20 mouse cellular contexts compared by ENCODE assay signal in genomic region chr3:49009211-49009967, GRCm38 (mm10).
DNase-seq lines count a peak whose midpoint lies in the region; ATAC-seq lines count a peak whose summit lies in the region.
"Had no signal": no experiment of that assay in that cellular context is flagged by ENCODE, and none has a peak within 500 bp of the region (broad histone marks: within the 10 kb centered on the region; RNA-seq: fewer than 3 reads in every experiment).

No protein-coding gene starts in this region.

- no peak overlapping the region for H3K4me2 ChIP-seq in embryonic facial prominence, embryonic 14.5 days (ENCODE audit: low read depth, low read length)
- H3K4me2 ChIP-seq: embryonic facial prominence, embryonic 13.5 days; lung, embryonic 14.5 days; midbrain, embryonic 11.5 days had no signal

- DNase-seq in embryonic facial prominence, embryonic 14.5 days (ENCODE audit: low spot score) = peak; percentile 55
- DNase-seq in embryonic facial prominence, embryonic 10.5 days (ENCODE audit: low spot score) = no peak
- peak; percentile 8 to 21 for DNase-seq in heart, postnatal 10 days
- DNase-seq in heart, embryonic 10.5 days (ENCODE audit: low spot score) = no peak
- peak; percentile 81 for DNase-seq in brain, embryonic 18.5 days (ENCODE audit: low read depth, low spot score)
- DNase-seq in layer of hippocampus, adult 9-11 months = peak; percentile 73
- no peak for DNase-seq in lung, postnatal 4 days
- DNase-seq in embryo, embryonic 10 days (ENCODE audit: low spot score) = no peak
- DNase-seq: cerebellum, adult 11 months; kidney, adult 8-10 months; kidney, postnatal 4 days; liver; lung, embryonic 14.5 days; retina, postnatal 1 day had no signal

- H3K27me3 ChIP-seq in embryonic facial prominence, embryonic 14.5 days (replicated peaks; ENCODE audit: control insufficient read depth, insufficient read depth, low read length) = no peaks in the 10 kb centered on the region
- H3K27me3 ChIP-seq in embryonic facial prominence, embryonic 10.5 days (replicated peaks; ENCODE audit: low read depth, poor library complexity, severe bottlenecking) = no peaks in the 10 kb centered on the region
- no peaks in the 10 kb centered on the region for H3K27me3 ChIP-seq in heart, embryonic 10.5 days (ENCODE audit: insufficient read depth, poor library complexity, severe bottlenecking)
- H3K27me3 ChIP-seq: CH12.LX; embryonic facial prominence, embryonic 13.5 days had no signal

- no peaks in the 10 kb centered on the region for H3K9me3 ChIP-seq in embryonic facial prominence, embryonic 14.5 days (ENCODE audit: control insufficient read depth, low read length)
- H3K9me3 ChIP-seq in embryonic facial prominence, embryonic 10.5 days = no peaks in the 10 kb centered on the region
- no peaks in the 10 kb centered on the region for H3K9me3 ChIP-seq in heart, embryonic 10.5 days
- H3K9me3 ChIP-seq: embryonic facial prominence, embryonic 13.5 days; hindbrain, embryonic 10.5 days had no signal

- H3K36me3 ChIP-seq in embryonic facial prominence, embryonic 14.5 days (ENCODE audit: control insufficient read depth, insufficient read depth, low read length) = no peaks in the 10 kb centered on the region
- no peaks in the 10 kb centered on the region for H3K36me3 ChIP-seq in embryonic facial prominence, embryonic 10.5 days (replicated peaks)
- H3K36me3 ChIP-seq in heart, embryonic 10.5 days = no peaks in the 10 kb centered on the region
- H3K36me3 ChIP-seq: embryonic facial prominence, embryonic 13.5 days; hindbrain, embryonic 10.5 days had no signal

- ATAC-seq in embryonic facial prominence, embryonic 14.5 days (ENCODE audit: low read depth) = no peak
- ATAC-seq: inflammation-experienced regulatory T-cells, adult 6 months had no signal

- no peaks in the 10 kb centered on the region for H3K4me1 ChIP-seq in embryonic facial prominence, embryonic 14.5 days (ENCODE audit: control insufficient read depth, insufficient read depth, low read length)
- H3K4me1 ChIP-seq in embryonic facial prominence, embryonic 10.5 days = no peaks in the 10 kb centered on the region
- H3K4me1 ChIP-seq in heart, embryonic 10.5 days = no peaks in the 10 kb centered on the region
- H3K4me1 ChIP-seq: embryonic facial prominence, embryonic 13.5 days; hindbrain, embryonic 10.5 days had no signal

- no peak overlapping the region for H3K9ac ChIP-seq in embryonic facial prominence, embryonic 14.5 days (ENCODE audit: low read depth, low read length)
- H3K9ac ChIP-seq: embryonic facial prominence, embryonic 13.5 days; lung, embryonic 14.5 days had no signal

- H3K27ac ChIP-seq in embryonic facial prominence, embryonic 14.5 days (replicated peaks; ENCODE audit: low read depth, low read length) = no peak overlapping the region
- no peak overlapping the region for H3K27ac ChIP-seq in embryonic facial prominence, embryonic 10.5 days (replicated peaks)
- H3K27ac ChIP-seq in heart, embryonic 10.5 days = no peak overlapping the region
- H3K27ac ChIP-seq: embryonic facial prominence, embryonic 13.5 days; hindbrain, embryonic 10.5 days; macrophage had no signal

- WGBS in embryonic facial prominence, embryonic 14.5 days = 60% methylated on average over 6 of the region's 6 CpGs
- WGBS in embryonic facial prominence, embryonic 10.5 days = 82% methylated on average over 6 of the region's 6 CpGs
- 85% methylated on average over 6 of the region's 6 CpGs for WGBS in heart, embryonic 10.5 days

- intact Hi-C loops in heart, postnatal 10 days (cut with DNase I) = no loop called here

- H3K4me3 ChIP-seq in embryonic facial prominence, embryonic 14.5 days (ENCODE audit: low read depth, low read length) = no peak overlapping the region
- no peak overlapping the region for H3K4me3 ChIP-seq in embryonic facial prominence, embryonic 10.5 days
- H3K4me3 ChIP-seq in heart, embryonic 10.5 days = no peak overlapping the region
- H3K4me3 ChIP-seq: embryonic facial prominence, embryonic 13.5 days; hindbrain, embryonic 10.5 days had no signal

Comparison
In these comparisons a context has a peak if more than half of its experiments do, and no peak if none do; other contexts are left out.
1. DNase-seq: peak in embryonic facial prominence, embryonic 14.5 days (single experiment), heart, postnatal 10 days (2 of 2), brain, embryonic 18.5 days (single experiment) and layer of hippocampus, adult 9-11 months (single experiment); none in embryonic facial prominence, embryonic 10.5 days (single experiment), heart, embryonic 10.5 days (single experiment), lung, postnatal 4 days (0 of 2) and embryo, embryonic 10 days (single experiment).